Mouse (Mus musculus) liver, postnatal 0 days (tissue): ENCODE measurements around the gene Jmjd7.

Experiments used
- CTCF ChIP-seq: sonication (generic); IDR thresholded peaks from 2 replicates; pipeline ENCODE4 v1.5.1; 2016; ENCODE audit warnings: antibody characterized with exemption, low read depth
- EP300 ChIP-seq: IDR thresholded peaks from 2 replicates; pipeline ENCODE4 v1.6.1; 2016; ENCODE audit warnings: antibody characterized with exemption, low read depth, mild to moderate bottlenecking

DNA sequence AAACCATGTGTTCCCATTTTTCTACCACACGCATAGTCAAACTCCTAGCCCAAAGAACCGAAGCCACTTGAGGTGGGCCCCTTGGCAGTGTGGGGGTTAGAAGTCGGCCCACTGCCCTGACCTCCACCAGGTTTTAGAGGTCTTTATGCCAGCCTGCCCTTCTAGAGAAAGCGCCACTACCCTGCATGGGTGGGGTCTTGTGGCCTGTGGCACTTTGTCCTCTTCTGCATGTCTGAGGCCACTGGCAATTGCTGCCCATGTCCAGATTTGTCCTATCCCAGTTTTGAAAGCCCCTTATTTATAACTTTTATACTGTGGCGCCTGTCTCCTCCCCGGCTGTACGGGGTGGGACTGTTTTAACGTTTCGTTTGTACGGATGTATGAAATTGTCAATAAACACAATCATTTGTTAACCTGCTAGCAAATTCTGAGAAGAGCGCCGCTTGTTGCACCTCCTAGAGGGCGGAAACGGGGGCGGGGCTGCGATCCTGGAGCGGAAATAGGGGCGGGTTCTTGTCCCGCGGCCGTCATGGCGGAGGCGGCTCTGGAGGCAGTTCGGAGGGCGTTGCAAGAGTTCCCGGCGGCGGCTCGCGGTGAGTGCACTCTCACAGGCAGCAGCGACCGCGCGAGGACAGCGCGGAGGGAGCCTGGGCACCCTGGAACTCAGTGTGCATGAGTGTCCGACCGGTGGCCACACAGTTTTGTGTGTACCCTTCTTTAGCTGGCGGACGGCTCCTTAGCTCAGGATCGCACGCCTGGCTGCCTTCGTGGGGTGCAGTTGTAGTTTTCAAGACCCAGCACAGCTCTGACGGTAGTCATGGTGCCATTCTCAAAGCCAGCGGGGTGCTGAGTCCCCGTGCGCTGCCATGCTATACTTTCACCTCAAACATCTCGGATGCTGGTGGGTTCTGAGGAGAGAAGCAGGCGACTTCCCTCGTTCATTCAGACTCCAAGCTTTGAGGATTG, at the start of gene Jmjd7, which contains the start of gene Gm28042:
- TF ChIP-seq CTCF: peak; percentile 30
- TF ChIP-seq EP300: no peak; the same call in 1 of the 2 replicates
